Mouse (Mus musculus) forebrain, embryonic 11.5 days (tissue): ENCODE measurements at regions not wholly inside any gene's neighbourhood (a gene's known extent, or its start where the extent isn't known, plus 50 kb on each side); places are given as distances from the start of the nearest gene placed in this dataset.
"Not testable (repeated sequence)": the region's sequence is repeated elsewhere in the genome, so short reads cannot be mapped to it uniquely, and the experiment has no call there.

Source experiments
- ATAC-seq: fragments of 200-750 bp; cut with Nextera tagmentation; replicated peaks from 2 replicates; pipeline ENCODE4 v1.8.0; 2017; ENCODE audit warnings: moderate TSS enrichment; ENCODE audit not compliant: low FRiP score
- DNase-seq: peaks from one replicate; pipeline ENCODE4 v3.0.0-alpha.2; 2017; ENCODE audit warnings: low spot score
- H3K27ac ChIP-seq: fragments of 300-500 bp; sonication (generic); 2 replicates; pipeline ENCODE4 v1.5.1; 2014; ENCODE audit warnings: low read depth, low read length
- H3K27me3 ChIP-seq: fragments of 300-500 bp; sonication (generic); 2 replicates; pipeline ENCODE4 v1.6.1; 2014; ENCODE audit warnings: mild to moderate bottlenecking, low read length, mixed read lengths; ENCODE audit not compliant: control insufficient read depth, insufficient read depth
- H3K36me3 ChIP-seq: fragments of 300-500 bp; sonication (generic); 2 replicates; pipeline ENCODE4 v1.6.1; 2014; ENCODE audit warnings: mild to moderate bottlenecking, low read length, moderate library complexity, mixed read lengths; ENCODE audit not compliant: control insufficient read depth, insufficient read depth
- H3K4me1 ChIP-seq: fragments of 300-500 bp; sonication (generic); replicated peaks from 2 replicates; pipeline ENCODE4 v1.6.1; 2014; ENCODE audit warnings: low read length, mixed read lengths; ENCODE audit not compliant: control insufficient read depth, insufficient read depth
- H3K4me2 ChIP-seq: fragments of 300-500 bp; sonication (generic); 2 replicates; pipeline ENCODE4 v1.6.1; 2014; ENCODE audit warnings: low read depth, mild to moderate bottlenecking, low read length, moderate library complexity, mixed read lengths; ENCODE audit not compliant: severe bottlenecking
- H3K4me3 ChIP-seq: fragments of 300-500 bp; sonication (generic); 2 replicates; pipeline ENCODE4 v1.5.1; 2014; ENCODE audit warnings: low read depth, low read length
- H3K9ac ChIP-seq: fragments of 300-500 bp; sonication (generic); 2 replicates; pipeline ENCODE4 v1.6.1; 2014; ENCODE audit warnings: low read length
- H3K9me3 ChIP-seq: fragments of 300-500 bp; sonication (generic); 2 replicates; pipeline ENCODE4 v1.6.1; 2016; ENCODE audit warnings: low read length, mixed read lengths; ENCODE audit not compliant: control insufficient read depth
- WGBS: fragments of 180-500 bp; shearing (Covaris S2); extraction: QIAGEN DNeasy Blood & Tissue Kit; methylation state at CpG from one replicate; pipeline ENCODE4 v1.1.7; 2014; 5-methylcytosine and 5-hydroxymethylcytosine counted together

GRCm38 (mm10) chr7:29639591-29639990, 87.2 kb downstream of the Catsperg2 start:
- H3K9me3 ChIP-seq, H3K4me1 ChIP-seq, H3K4me3 ChIP-seq, H3K27ac ChIP-seq, H3K4me2 ChIP-seq, H3K27me3 ChIP-seq, H3K9ac ChIP-seq, DNase-seq, ATAC-seq, H3K36me3 ChIP-seq: not testable (repeated sequence)
- WGBS = 74% methylated on average over 5 of the region's 5 CpGs

- no peak overlapping the region for H3K4me3 ChIP-seq
- H3K27ac ChIP-seq = no peak overlapping the region
- DNase-seq (no peak), ATAC-seq (no peak)
- H3K4me2 ChIP-seq = no peak overlapping the region
- H3K27me3 ChIP-seq = no peaks in the 10 kb centered on the region
- H3K36me3 ChIP-seq = no peaks in the 10 kb centered on the region
- H3K9me3 ChIP-seq = no peaks in the 10 kb centered on the region
- WGBS = 66% methylated on average over 1 of the region's 1 CpGs
- H3K9ac ChIP-seq = no peak overlapping the region
- no peaks in the 10 kb centered on the region for H3K4me1 ChIP-seq
Observed at GRCm38 (mm10) chr7:29602356-29602755, 83.9 kb upstream of the Sipa1l3 start.

- Histone ChIP-seq H3K27me3 (no peaks in the 10 kb centered on the region), H3K4me2 (no peak overlapping the region), H3K36me3 (no peaks in the 10 kb centered on the region), H3K4me1 (no peaks in the 10 kb centered on the region), H3K9ac (no peak overlapping the region), H3K4me3 (no peak overlapping the region), H3K9me3 (no peaks in the 10 kb centered on the region), H3K27ac (no peak overlapping the region)
- WGBS = 87% methylated on average over 6 of the region's 6 CpGs
- no peak for ATAC-seq
- no peak for DNase-seq
Observed at GRCm38 (mm10) chr7:29601337-29601736, 82.9 kb upstream of the Sipa1l3 start.

- H3K4me1 ChIP-seq, ATAC-seq, H3K27me3 ChIP-seq, H3K4me2 ChIP-seq, H3K27ac ChIP-seq, H3K9me3 ChIP-seq, H3K36me3 ChIP-seq, H3K4me3 ChIP-seq, H3K9ac ChIP-seq: not testable (repeated sequence)
- peak; percentile 78 for DNase-seq
- 29% methylated on average over 7 of the region's 7 CpGs for WGBS
Observed at GRCm38 (mm10) chr7:29597291-29597690, 78.8 kb upstream of the Sipa1l3 start.

GRCm38 (mm10) chr7:29578128-29578527, 59.7 kb upstream of the Sipa1l3 start:
- Histone ChIP-seq H3K4me1 (no peaks in the 10 kb centered on the region), H3K27me3 (no peaks in the 10 kb centered on the region), H3K4me2 (no peak overlapping the region), H3K27ac (no peak overlapping the region), H3K9me3 (no peaks in the 10 kb centered on the region), H3K36me3 (no peaks in the 10 kb centered on the region), H3K4me3 (no peak overlapping the region), H3K9ac (no peak overlapping the region)
- ATAC-seq (no peak), DNase-seq (no peak)
- WGBS = 77% methylated on average over 5 of the region's 5 CpGs

- H3K9me3 ChIP-seq = no peaks in the 10 kb centered on the region
- H3K27ac ChIP-seq = no peak overlapping the region
- DNase-seq = no peak
- H3K4me2 ChIP-seq = no peak overlapping the region
- no peaks in the 10 kb centered on the region for H3K27me3 ChIP-seq
- H3K4me3 ChIP-seq = no peak overlapping the region
- H3K9ac ChIP-seq = no peak overlapping the region
- WGBS = 65% methylated on average over 1 of the region's 1 CpGs
- H3K36me3 ChIP-seq = no peaks in the 10 kb centered on the region
- ATAC-seq = no peak
- no peaks in the 10 kb centered on the region for H3K4me1 ChIP-seq
Observed at GRCm38 (mm10) chr7:29575606-29576005, 57.2 kb upstream of the Sipa1l3 start.
